Mouse (Mus musculus) forebrain, embryonic 16.5 days (tissue): ENCODE results near the gene Spty2d1. TPM values are rescaled to one million over a fixed set of nuclear protein-coding genes. Genes with fewer than 3 reads are reported as not detected.
"Not testable (repeated sequence)": the region's sequence is repeated elsewhere in the genome, so short reads cannot be mapped to it uniquely, and the experiment has no call there.

ENCODE experiments used
- ATAC-seq: fragments of 200-750 bp; cut with Nextera tagmentation; 2 replicates; pipeline ENCODE4 v1.8.0; 2017; ENCODE audit warnings: mild to moderate bottlenecking, moderate library complexity
- H3K27ac ChIP-seq: fragments of 300-500 bp; sonication (generic); 2 replicates; pipeline ENCODE4 v1.5.1; 2014; ENCODE audit warnings: low read length, control low read depth
- H3K27me3 ChIP-seq: fragments of 300-500 bp; sonication (generic); replicated peaks from 2 replicates; pipeline ENCODE4 v1.6.1; 2014; ENCODE audit warnings: low read length; ENCODE audit not compliant: control insufficient read depth, insufficient read depth
- H3K36me3 ChIP-seq: fragments of 300-500 bp; sonication (generic); 2 replicates; pipeline ENCODE4 v1.6.1; 2014; ENCODE audit not compliant: control insufficient read depth, insufficient read depth
- H3K4me1 ChIP-seq: fragments of 300-500 bp; sonication (generic); replicated peaks from 2 replicates; pipeline ENCODE4 v1.6.1; 2014; ENCODE audit warnings: low read length; ENCODE audit not compliant: control insufficient read depth, insufficient read depth
- H3K4me2 ChIP-seq: fragments of 300-500 bp; sonication (generic); 2 replicates; pipeline ENCODE4 v1.6.1; 2014; ENCODE audit warnings: mild to moderate bottlenecking, low read length, control low read depth
- H3K4me3 ChIP-seq: fragments of 300-500 bp; sonication (generic); replicated peaks from 2 replicates; pipeline ENCODE4 v1.5.1; 2014; ENCODE audit warnings: mild to moderate bottlenecking, low read length, control low read depth
- H3K9ac ChIP-seq: fragments of 300-500 bp; sonication (generic); replicated peaks from 2 replicates; pipeline ENCODE4 v1.6.1; 2014; ENCODE audit warnings: low read depth, low read length, control low read depth
- H3K9me3 ChIP-seq: fragments of 300-500 bp; sonication (generic); 2 replicates; pipeline ENCODE4 v1.6.1; 2016; ENCODE audit warnings: low read length; ENCODE audit not compliant: control insufficient read depth
- WGBS: fragments of 180-500 bp; shearing (Covaris S2); extraction: QIAGEN DNeasy Blood & Tissue Kit; methylation state at CpG from one replicate; pipeline ENCODE4 v1.1.7; 2014; 5-methylcytosine and 5-hydroxymethylcytosine counted together
- polyA plus RNA-seq: library from polyadenylated mRNA; unstranded; fragments of >200 nt; fragmentation: Nextera tagmentation; extraction: Ambion mirVana; gene quantifications from 2 replicates; pipeline ENCODE4 v1.2.1, GENCODE M21; 2015

Spty2d1 gene
- polyA plus RNA-seq, 1 experiment from 2014 or later = 11.2 TPM

DNA sequence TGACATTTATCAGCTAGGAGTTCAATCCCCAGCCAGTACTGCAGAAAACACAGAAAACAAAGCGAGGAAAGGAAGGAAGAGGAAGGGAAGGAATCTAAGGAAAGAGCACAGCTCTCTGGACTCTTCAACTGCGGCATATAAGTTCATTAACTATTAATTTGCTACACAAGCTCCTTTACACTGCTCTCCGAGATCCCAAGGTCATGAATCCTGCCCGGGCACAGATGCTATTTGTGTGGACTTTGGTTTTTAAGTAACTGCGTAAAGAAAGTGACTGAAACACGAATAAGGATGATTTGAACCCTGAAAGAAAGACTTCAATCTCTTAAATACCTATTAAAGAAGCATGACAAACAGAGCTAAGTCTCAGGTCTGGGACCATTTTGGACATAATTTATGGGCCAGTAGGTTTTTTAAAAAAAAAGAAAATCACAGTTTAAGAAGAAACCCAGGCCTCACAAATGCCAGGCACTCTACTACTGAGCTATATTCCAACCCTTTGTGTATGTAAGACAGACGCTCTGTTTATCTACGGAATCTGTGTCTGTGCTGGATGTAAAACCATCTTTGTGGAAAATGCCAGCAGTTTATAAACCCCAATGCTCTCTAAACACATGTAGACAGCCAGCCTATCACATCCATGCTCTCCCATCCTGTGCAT, 8.1 kb downstream of the Spty2d1 start:
- no peak overlapping the region for H3K4me3 ChIP-seq
- peaks cover 11% of the 10 kb centered on the region for H3K36me3 ChIP-seq
- H3K4me2 ChIP-seq = no peak overlapping the region
- H3K4me1 ChIP-seq = peaks cover 40% of the 10 kb centered on the region
- peak overlapping the region; percentile 62 for H3K27ac ChIP-seq
- no peaks in the 10 kb centered on the region for H3K27me3 ChIP-seq
- no peaks in the 10 kb centered on the region for H3K9me3 ChIP-seq
- no peak overlapping the region for H3K9ac ChIP-seq
- no peak for ATAC-seq
- 72% methylated on average over 8 of the region's 8 CpGs for WGBS

DNA sequence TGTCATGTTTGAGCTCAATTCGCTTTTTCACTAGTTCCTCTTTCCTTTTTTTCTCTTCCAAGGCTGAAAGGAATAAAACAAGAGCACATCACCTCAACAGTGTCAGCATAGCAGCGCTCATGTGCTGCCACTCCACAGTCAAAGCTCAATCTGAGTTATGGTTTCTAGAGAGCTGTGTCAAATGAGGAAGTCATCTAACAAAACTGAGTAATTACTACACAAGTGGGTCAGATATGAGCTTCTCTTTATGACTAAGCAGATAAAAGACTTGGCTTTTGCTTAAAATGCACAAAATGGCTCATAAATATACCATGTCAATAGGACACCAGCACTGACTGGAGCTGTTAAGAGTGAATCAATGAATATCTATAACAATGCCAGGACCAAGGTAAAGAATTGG, 9.3 kb downstream of the Spty2d1 start:
- Histone ChIP-seq H3K4me3 (no peak overlapping the region), H3K27me3 (no peaks in the 10 kb centered on the region), H3K9me3 (no peaks in the 10 kb centered on the region), H3K27ac (no peak overlapping the region), H3K4me1 (peaks cover 40% of the 10 kb centered on the region), H3K4me2 (no peak overlapping the region), H3K9ac (no peak overlapping the region), H3K36me3 (peaks cover 15% of the 10 kb centered on the region)
- WGBS = 95% methylated on average over 2 of the region's 2 CpGs
- ATAC-seq = no peak

DNA sequence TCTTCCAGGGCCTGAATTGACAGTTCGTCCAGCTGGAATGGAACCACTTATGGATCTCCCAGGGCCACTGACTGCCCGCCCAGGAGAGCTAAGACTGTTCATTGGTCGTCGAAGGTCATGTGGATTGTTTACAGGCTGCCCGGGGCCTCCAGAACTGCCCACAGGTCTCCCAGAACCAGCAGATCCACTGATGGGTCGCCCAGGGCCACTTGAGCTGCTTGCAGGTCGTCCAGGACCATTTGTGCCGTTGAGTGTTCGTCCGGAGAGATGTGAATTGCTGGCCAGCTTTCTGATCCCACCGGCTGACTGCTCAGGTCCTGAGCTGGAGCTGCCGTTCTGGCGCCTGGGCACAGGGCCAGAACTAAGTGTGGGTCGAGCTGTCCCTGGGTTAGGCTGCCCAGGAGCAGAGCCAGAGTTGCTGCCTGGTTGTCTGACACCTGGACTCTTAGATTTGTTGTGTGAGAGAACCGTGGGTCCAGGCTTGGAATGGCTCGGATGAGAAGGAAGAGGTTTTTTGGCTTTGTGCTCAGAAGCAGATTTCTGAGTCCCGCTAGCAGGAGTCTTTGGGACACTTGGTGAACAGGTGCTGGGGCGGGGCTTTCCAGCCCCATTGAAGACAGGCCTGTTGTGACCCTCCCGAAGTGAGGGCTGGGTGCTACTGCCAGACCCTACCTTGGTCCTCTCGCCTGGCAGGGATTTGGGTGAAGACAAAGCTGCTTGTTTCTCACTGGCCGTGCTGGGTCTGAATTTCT, 10.4 kb downstream of the Spty2d1 start:
- no peaks in the 10 kb centered on the region for H3K27me3 ChIP-seq
- H3K4me1 ChIP-seq = peaks cover 30% of the 10 kb centered on the region
- ATAC-seq = no peak
- H3K36me3 ChIP-seq = peaks cover 18% of the 10 kb centered on the region
- no peak overlapping the region for H3K9ac ChIP-seq
- no peaks in the 10 kb centered on the region for H3K9me3 ChIP-seq
- H3K27ac ChIP-seq = peak overlapping the region; percentile 34; the same call in 1 of the 2 replicates
- no peak overlapping the region for H3K4me2 ChIP-seq
- H3K4me3 ChIP-seq = no peak overlapping the region
- WGBS = 69% methylated on average over 21 of the region's 21 CpGs

DNA sequence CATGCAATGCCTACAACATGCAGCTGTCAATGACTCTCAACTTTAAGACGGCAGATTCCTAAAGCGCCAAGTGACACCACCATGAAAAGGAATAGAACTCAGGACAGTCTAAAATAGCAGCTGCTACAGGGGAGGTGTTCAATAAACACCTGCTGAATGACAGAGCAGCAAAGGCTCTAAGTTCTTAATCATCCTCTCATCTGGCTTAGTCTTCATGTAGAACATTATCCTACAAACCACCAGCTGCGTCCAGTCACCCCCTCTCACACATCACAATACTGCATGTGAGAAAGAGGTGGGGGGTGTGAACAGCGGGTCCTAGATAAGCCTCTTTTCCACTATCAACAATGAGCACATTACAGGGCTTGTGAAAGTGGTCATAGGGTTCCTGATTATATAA, 11.2 kb downstream of the Spty2d1 start:
- Histone ChIP-seq H3K36me3 (peaks cover 21% of the 10 kb centered on the region), H3K4me3 (no peak overlapping the region), H3K9ac (no peak overlapping the region), H3K4me2 (no peak overlapping the region), H3K27ac (no peak overlapping the region), H3K9me3 (no peaks in the 10 kb centered on the region), H3K27me3 (no peaks in the 10 kb centered on the region), H3K4me1 (peaks cover 22% of the 10 kb centered on the region)
- 78% methylated on average over 4 of the region's 4 CpGs for WGBS
- no peak for ATAC-seq

DNA sequence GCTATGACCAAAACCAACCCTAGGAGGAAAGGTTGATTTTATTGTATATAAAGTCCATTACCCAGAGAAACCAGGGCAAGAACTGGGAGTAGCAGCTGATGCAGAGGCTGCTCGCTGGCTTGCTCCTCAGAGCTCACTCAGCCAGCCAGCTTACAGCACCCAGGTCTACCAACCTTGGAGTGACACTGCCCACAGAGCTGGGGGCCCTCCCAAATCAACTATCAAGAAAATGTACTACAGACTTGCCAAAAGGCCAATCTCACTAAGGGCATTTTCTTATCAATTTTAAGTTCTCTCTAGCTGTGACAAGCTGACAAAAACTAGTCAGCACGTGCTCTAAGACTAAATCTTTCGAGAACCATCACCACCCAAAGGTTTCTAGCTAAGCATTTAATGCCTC, 12.7 kb downstream of the Spty2d1 start:
- H3K27me3 ChIP-seq = no peaks in the 10 kb centered on the region
- H3K4me2 ChIP-seq = no peak overlapping the region
- no peak overlapping the region for H3K9ac ChIP-seq
- H3K9me3 ChIP-seq = no peaks in the 10 kb centered on the region
- no peak overlapping the region for H3K4me3 ChIP-seq
- peaks cover 22% of the 10 kb centered on the region for H3K36me3 ChIP-seq
- WGBS = 85% methylated on average over 3 of the region's 3 CpGs
- no peak for ATAC-seq
- peaks cover 12% of the 10 kb centered on the region for H3K4me1 ChIP-seq
- no peak overlapping the region for H3K27ac ChIP-seq

DNA sequence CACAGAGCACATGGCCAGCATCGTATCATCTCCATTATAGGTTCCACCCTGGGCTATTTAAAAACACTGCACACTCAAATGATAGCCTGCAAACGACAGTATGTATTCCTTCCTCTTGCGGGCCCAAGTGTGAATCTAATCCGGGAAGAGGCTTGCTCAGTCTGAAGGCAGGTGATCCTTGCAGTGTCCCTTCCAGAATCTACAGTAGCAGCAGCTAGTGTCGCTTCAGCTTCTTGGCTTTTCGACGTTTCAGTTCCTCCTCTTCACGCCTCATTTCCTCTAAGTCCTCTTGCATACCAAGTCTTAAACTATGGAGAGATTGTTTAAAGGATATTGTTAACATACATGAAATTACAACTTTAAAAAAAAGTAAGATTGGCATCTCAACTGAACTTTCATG, 15.1 kb downstream of the Spty2d1 start:
- no peak overlapping the region for H3K4me2 ChIP-seq
- peaks cover 21% of the 10 kb centered on the region for H3K36me3 ChIP-seq
- H3K4me1 ChIP-seq = peaks cover 7% of the 10 kb centered on the region
- no peaks in the 10 kb centered on the region for H3K9me3 ChIP-seq
- no peak overlapping the region for H3K27ac ChIP-seq
- no peaks in the 10 kb centered on the region for H3K27me3 ChIP-seq
- H3K4me3 ChIP-seq = no peak overlapping the region
- no peak for ATAC-seq
- H3K9ac ChIP-seq = no peak overlapping the region
- WGBS = 88% methylated on average over 8 of the region's 8 CpGs

DNA sequence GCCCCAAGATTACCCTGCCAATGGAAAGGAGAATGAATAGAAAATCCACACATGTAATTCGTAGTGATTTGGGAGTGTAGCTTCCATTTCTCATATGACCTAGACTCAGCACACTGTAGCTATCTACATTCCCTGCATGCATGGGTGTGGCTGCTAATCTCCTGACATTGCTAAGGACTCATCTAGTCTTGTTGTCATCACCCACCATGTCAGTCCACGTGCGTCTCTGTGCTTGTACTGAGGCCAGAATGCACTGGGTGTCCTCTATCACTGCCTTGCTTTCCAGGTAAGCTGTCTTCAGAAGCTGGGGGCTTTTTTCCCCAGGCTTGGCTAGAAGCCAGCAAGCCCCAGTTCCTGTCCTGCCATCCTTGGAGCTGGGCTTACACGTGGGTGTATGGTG, 18.8 kb downstream of the Spty2d1 start:
- H3K36me3 ChIP-seq = peaks cover 13% of the 10 kb centered on the region
- H3K4me2 ChIP-seq, H3K4me1 ChIP-seq, H3K9me3 ChIP-seq, H3K27ac ChIP-seq, H3K4me3 ChIP-seq, H3K9ac ChIP-seq, H3K27me3 ChIP-seq, ATAC-seq: not testable (repeated sequence)
- 79% methylated on average over 4 of the region's 4 CpGs for WGBS

DNA sequence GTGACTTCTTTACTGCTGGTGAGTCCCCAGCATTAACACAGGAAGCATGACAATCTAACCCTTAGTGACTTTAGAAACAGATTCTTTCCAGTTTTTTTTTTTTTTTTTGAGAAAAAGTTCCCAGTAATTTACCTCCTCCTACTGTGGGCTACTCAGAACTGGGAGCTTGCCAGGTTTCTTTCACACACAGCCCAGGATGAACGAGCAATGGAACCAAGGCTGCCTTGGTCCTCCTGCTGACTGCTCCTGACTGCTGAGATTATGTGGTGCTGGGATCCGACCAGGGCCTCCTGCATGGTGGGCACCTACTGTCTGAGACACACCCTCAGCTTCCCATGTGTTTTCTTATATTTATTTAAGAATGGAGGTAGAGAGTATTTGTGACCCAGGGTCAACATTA, 21.1 kb downstream of the Spty2d1 start:
- Histone ChIP-seq H3K27ac (no peak overlapping the region), H3K9me3 (no peaks in the 10 kb centered on the region), H3K4me1 (peaks cover 4% of the 10 kb centered on the region; the same call in 1 of the 2 replicates), H3K36me3 (peaks cover 4% of the 10 kb centered on the region; the same call in 1 of the 2 replicates), H3K4me3 (no peak overlapping the region), H3K27me3 (no peaks in the 10 kb centered on the region), H3K9ac (no peak overlapping the region), H3K4me2 (no peak overlapping the region)
- no peak for ATAC-seq
- 48% methylated on average over 2 of the region's 2 CpGs for WGBS

DNA sequence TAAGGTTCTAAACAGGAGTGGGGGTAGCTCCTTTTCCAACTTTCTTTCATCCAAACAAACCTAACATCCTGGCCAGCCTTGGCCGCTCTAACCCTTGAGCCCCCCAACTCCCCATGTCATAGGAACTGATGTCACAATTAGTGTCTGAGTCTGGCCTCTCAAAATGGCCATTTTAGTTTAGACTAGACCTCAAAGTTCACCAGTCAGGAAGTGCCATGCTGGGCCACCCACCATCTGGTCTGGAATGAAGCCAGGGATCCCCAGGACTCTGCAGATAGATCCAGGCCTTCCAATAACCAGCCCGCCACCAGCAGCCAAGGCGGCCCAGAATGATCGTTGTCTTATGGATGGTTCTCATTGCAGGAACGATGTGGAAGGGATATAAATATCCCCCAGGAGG, 21.6 kb downstream of the Spty2d1 start:
- ATAC-seq = no peak
- Histone ChIP-seq H3K27ac (no peak overlapping the region), H3K9ac (no peak overlapping the region), H3K4me3 (no peak overlapping the region), H3K27me3 (no peaks in the 10 kb centered on the region), H3K4me1 (peaks cover 4% of the 10 kb centered on the region; the same call in 1 of the 2 replicates), H3K9me3 (no peaks in the 10 kb centered on the region), H3K4me2 (no peak overlapping the region), H3K36me3 (peaks cover 2% of the 10 kb centered on the region; the same call in 1 of the 2 replicates)
- 56% methylated on average over 5 of the region's 5 CpGs for WGBS
